Mouse (Mus musculus) heart, adult 8-10 months (tissue): Measurements from ENCODE around the gene Eml1. TPM values are rescaled to one million over a fixed set of nuclear protein-coding genes. Genes with fewer than 3 reads are reported as not detected.
A peak's percentile ranks its signal among the peaks of the same experiment; 100 is the strongest.

Experiments
- DNase-seq: peaks from one replicate; pipeline ENCODE4 v3.0.0; 2022; ENCODE audit warnings: low spot score
- total RNA-seq, 4 experiments: library from RNA; stranded (reverse); gene quantifications; 2 replicates each; pipeline ENCODE4 v1.2.4; 2022

Eml1 gene
- 10 to 100 TPM; 65.1 to 92.0 (median 80.7) TPM for total RNA-seq

- DNase-seq, result peak; percentile 68
Measured at GRCm38 (mm10) chr12:108370596-108371428, at the start of gene Eml1. Gene Eml1 (plus strand): TSS chr12:108370957.

DNA sequence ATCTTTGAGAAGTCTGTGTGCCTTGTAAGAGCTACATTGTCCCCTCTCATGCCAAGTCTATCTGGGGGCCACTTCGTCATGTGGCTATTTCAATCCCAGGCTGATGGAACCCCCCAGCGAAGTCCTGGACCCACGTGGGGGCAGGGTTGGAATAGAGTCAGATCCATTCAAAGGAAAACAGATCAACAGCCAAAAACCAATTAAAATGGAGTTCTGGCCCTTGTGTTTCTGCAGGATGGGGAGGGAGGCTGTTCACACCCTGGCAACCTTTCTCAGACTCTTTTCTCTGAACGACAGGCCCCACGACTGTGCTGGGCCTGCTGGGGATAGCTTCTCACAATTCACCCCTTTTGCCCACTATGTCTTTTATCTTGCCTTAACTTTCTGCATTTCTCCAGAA, 44.4 kb upstream of the Eml1 start:
- DNase-seq, result no peak

- DNase-seq, result no peak
Measured at GRCm38 (mm10) chr12:108327889-108328491, 42.8 kb upstream of the Eml1 start.

DNA sequence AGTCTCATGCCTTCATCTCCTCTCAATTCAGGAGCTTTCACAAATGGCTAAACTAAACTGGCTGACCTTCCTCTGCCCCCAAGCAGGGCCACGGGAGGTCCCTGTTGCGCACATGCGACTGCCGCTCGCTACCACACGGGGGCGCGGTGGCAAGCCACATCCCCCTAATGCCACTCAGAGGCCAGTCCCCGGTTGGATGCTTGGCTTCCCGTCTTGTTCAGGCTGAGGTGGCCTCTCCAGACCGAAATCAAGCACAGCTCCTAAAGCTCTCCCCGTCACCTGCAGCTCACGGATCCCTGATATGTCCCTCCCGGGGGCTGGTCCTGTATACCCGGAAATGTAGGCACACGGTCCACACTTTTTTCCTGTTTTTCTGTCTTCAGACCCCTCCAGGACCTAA, 37.7 kb upstream of the Eml1 start:
- peak; percentile 88 for DNase-seq

GRCm38 (mm10) chr12:108333481-108333882, 37.3 kb upstream of the Eml1 start:
- peak; percentile 62 for DNase-seq

DNA sequence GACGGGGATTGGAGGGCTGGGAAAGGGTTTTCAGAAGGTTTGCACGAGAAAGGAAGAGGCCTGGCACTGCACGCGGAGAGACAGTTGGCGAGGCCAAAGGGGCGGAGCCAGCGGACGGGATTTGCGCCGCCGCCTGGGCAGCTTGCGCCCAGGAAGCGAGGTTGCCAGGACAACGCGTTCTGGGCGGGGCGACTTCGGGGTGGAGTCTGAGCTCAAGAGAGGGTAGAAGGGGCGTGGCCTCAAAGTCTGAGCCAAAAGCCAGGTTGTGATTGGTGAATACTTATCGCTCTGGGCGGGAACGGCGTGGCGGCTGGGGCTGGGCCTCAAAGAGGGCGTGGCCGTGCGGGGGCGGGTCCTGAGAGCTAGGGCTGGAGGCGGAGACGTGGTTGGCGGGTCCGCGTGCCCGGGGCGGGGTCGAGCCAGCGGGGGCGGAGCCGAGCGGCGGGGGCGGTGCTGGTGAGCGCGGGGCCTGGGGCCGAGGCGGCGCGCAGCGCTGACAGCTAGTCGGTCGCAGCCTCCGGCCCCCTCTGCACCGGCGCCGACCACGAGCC, 36.8 kb upstream of the Eml1 start, which contains the start of gene Cyp46a1:
Gene Cyp46a1, plus strand, starts transcription at position 487 of the 551 bp plus-strand sequence.
- peak; percentile 100 for DNase-seq

GRCm38 (mm10) chr12:108334529-108334928, 36.2 kb upstream of the Eml1 start:
- DNase-seq, result no peak

DNA sequence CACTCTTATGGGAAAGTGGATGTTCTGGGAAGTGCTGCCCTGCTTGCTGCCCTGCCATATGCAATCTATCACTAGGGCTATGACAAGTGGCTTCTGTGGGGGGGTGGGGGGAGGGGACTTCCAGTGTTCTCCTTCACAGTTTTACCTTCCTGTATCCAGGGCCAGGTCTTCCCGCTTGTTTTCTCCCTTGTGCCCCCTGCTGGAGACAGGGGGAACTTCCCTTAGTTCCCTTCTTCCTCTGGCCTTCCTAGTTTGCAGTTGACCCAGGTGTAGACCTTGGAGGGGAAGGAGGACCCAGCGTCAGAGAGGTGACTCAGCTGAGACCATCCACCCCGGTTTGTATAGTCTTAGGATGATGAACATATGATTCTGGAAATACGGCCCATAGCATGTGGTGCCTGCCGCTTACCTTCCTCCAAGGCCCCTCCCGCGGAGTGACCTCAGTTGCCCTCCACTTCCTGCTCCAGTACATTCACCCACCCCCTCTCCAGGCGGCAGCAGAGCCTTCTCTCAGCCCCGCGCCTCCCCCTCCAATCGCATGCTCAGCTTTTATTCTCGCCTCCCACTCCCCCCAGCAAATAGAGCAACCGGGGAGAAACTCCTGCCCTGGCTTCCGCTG, 32.1 kb upstream of the Eml1 start:
- no peak for DNase-seq

DNA sequence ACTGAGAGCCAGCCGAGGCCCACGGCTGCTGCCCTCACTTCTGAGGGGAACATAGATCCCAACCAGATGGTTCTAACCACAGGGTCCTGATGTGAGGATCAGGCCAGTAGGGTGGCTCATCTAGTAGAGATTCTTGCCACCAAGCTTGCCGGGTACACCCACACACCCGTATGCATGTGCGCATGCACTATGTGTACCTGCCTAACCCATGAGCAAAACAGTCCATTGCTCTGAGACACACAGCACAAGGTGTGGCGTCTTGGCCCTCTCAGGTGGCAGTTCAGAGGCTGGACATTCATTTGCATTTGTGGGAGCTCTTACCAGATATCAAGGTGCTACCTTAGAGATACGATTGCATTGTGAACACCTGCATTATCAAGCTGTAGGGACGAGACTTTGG, 22.6 kb upstream of the Eml1 start:
- DNase-seq, result no peak

GRCm38 (mm10) chr12:108349026-108349425, 21.7 kb upstream of the Eml1 start:
- no peak for DNase-seq

DNA sequence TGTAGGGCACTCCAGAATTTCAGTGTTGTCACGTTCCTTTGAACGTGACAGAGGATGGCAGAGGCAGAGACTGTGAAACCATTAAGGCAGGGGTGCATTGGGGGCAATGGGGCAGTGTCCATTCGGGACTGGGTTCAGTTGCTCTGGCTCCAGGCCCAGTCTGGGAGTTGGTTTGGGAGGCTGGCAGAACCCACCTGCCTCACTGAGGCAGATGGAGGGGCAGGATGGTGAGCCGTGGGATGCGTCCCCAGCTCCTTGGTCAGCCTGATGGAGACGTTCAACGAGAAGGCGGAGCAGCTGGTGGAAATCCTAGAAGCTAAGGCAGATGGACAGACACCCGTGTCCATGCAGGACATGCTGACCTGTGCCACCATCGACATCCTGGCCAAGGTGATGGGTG, 19.8 kb upstream of the Eml1 start:
- no peak for DNase-seq

DNA sequence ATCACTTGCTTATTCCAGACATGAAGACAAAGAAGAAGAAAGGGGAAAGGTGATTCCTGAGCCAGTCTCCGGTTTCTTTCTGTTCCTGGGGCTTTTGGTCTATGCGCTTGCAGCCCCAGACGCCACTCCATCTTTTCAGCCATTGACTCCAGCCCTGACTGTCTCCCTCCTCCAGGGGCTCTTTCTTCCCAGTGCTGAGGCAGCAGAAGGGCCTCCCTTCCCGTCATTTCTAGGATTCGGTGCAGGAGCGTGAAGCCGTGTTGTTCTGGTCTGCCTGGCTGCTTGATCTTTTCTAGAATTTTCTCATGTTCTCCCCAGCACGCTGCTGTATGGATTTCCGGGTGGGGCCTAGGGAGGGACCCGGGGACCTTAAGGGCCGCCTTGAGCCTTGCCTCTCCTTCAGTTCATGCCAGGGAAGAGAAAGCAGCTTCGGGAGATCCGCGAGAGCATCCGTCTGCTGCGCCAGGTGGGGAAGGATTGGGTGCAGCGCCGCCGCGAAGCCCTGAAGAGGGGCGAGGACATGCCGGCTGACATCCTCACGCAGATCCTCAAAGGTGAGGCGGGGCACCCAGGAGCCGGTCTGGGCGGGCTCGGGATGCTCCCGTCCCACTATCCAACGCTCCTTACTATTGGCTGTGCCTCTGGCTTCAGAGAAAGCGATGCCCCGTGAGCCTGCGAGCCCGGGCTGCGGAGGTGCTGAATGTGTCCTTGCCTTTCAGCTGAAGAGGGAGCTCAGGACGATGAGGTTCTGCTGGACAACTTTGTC, 18.2 kb upstream of the Eml1 start:
- DNase-seq, result no peak

GRCm38 (mm10) chr12:108354284-108354683, 16.5 kb upstream of the Eml1 start:
- no peak for DNase-seq

DNA sequence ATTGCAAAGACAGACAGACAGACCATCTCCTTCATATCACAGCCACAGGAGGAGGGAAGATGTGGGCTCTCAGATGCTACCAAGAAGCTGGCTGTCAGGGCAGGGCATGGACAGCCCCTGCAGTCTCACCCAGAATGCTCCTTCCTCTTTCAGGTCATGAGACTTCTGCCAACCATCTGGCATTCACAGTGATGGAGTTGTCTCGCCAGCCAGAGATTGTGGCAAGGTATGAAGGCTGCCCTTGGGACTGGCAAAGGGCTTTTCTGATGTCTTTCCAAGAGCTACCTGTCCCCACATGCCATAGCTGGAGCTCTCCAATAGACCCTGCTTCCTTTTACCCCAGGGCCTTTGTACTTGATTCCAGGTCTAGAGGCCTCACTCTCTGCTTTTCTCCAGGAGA, 15.5 kb upstream of the Eml1 start:
- no peak for DNase-seq

DNA sequence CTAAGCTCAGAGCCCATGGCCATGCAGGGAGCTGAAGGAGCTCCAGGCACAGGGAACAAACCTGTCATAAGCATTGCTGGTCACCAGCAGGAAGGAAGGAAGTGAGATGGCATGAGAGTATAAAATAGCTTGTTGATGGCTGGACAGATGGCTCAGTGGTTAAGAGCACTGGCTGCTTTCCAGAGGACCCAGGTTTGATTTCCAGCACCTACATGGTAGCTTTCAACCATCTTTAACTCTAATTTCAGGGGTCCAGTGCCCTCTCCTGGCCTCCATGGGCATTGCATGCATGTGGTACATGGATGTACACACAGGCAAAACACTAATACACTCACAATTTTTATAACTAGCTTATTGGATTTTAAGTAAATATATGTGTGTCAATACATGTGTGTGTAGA, 14.8 kb upstream of the Eml1 start:
- no peak for DNase-seq

GRCm38 (mm10) chr12:108363796-108364195, 7.0 kb upstream of the Eml1 start:
- DNase-seq, result peak; percentile 81

DNA sequence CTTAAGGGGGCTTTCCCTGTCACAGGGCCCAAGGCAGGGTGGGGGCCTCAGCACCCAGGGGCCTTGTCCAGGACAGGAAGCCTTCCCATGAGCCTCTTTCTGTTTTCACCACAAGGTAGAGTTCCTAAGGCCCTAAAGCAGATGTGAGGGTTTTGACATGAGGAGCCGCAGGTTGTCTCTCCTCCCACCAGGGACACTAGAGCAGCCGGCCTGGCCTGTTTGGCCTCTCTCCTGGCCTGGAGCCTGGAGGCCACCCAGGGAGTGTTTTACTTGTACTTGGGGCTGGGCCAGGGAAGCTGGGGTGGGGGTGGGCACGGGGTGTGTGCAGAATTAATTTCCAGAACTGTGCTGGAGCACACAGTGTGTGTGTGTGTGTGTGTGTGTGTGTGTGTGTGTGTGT, 5.4 kb upstream of the Eml1 start:
- DNase-seq, result peak; percentile 58

DNA sequence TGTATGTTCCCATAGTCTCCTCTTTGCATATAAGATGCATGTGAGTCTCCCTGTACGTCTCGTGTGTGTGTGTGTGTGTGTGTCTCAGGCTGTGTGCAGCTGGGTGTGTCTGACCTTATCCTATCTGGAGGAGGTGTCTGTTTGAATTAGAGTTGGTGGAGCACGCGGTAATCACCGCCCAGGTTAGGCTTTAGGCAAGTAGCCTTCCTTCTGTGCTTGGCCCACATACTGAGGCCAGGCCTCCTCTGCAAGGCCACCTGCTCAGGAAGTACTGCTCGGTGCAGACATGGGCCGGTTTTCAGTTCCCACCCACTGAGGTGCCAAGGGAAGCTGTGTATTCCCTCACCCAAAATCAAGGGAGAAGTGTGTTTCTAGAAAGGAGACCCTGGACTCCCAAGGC, 4.9 kb upstream of the Eml1 start:
- DNase-seq, result no peak

- peak; percentile 61 for DNase-seq
Measured at GRCm38 (mm10) chr12:108367909-108368308, 2.8 kb upstream of the Eml1 start.

DNA sequence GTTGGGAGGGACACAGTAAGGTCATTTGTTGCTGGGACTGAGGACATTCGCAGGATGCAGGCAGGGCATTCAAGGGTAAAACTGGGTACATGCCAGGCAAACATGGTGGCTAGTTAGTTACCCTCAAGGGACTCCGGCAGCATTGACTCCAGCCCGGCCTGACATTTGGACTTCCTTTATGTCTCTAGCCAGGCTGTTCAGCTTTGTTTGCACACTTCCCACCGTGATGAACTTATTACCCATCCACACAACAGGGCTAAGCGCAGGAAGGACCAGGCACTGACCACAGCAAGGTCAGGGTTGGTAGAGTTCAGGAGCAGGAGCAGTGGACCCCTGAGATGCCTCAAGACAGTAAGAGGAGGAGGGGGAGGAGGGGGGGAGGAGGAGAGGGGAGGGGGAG, 1.8 kb upstream of the Eml1 start:
- DNase-seq, result no peak

- no peak for DNase-seq
Measured at GRCm38 (mm10) chr12:108371429-108371765, 640 bp downstream of the Eml1 start.

GRCm38 (mm10) chr12:108372241-108372640, 1.5 kb downstream of the Eml1 start:
- peak; percentile 51 for DNase-seq
